Mouse (Mus musculus): Measurements from ENCODE around the gene Eif3k.

Eif3k gene

DNA sequence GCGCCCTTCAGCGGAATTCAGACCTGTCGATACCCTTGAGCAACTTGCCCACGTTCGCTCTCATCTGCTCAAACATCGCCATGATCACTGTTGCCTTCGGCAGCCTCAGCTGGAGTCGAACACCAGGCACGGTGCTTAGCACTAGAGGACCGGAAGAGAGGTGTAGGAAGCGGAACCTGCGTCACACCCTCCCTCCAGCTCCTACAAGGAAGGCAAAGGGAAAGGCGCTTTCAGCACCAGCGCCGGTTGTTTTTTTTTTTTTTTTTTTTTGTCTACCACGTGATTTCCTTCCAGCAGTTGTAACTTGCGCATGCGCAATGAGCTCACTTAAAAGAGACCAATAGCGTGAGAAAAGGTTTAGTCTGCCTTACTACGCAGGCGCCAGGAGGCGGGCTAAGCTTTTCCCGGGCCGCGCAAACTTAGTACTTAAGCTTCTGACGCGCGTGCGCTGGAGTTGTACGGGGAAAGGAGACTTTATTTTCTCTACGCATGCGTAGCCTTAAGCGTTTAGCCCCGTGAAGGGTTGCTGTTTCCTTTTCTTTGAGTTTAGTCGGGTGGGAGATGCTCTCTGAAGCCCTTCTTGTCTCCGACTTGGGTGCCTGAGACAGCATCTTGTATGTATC lies at the start of gene Eif3k, which contains the start of gene Map4k1:
TSS of gene Eif3k (minus strand) at position 214 of the 623 bp plus-strand sequence.
TSS of gene Map4k1 (plus strand) at position 400 of the 623 bp plus-strand sequence.
- DNase-seq (ENCODE audit: low spot score), result peak; percentile 97

DNA sequence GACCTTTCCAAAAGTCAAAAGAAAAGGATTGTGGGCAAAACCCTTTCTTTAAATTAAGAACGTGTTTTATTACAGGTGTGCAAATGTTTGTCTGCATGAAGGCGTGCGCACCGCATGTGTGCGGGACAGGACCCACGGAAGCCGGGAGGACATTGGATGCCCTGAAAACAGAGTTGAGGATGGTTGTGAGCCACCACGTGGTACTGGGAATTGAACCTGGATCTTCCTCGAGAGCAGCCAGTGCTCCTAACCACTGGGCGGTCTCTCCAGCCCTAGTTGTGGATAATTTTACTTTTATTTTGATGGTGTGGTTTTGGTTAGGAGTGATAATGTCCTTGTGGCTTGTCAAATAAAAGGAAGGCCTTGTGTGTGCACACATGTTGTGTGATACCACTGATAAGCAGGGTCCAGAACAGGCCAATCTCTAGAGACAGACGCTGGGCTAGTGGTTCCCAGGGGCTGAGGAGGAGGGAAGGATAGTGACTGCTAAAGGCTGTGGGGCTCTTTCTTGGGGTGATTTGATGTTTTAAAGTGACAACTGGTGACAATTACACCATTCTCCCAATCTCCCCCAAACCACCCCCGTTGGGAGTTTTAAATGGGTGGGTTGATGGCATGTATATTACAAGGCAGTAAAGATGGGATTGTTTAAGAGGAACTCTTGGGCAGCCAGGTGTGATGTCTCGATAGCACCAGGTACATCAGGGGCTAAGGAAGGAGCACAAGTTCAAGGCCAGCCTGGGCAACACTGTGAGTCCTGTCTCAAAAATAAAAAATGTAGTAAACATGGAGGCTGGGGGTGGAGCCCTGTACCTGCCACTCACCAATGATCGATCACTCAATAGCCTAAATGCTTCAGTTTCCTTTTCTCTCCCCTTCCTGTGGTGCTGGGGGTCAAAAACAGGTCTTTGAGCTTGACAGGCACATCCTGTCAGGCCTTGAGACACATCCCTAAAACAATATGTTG lies 48.3 kb upstream of the Eif3k start:
- DNase-seq (ENCODE audit: low spot score), result no peak

DNA sequence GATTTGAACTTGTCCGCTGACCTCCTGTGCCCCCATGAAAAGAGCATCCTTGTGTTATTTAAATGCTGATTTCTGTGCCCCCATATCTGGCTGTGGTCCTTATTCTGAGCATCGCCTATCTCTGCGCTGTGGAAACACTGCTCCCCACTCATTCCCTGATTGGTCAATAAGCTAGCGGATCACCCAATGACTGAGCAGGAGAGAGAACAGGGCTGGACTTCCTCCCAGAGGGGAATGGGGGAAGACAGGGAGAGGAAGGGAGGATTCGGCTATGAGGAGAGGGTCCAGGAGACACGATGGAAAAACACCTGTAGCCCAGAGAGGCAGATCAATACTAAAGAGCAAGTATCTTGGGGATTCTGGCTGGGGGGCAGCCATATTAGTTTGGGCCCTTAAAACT lies 47.1 kb upstream of the Eif3k start:
- DNase-seq (ENCODE audit: low spot score), result no peak

DNA sequence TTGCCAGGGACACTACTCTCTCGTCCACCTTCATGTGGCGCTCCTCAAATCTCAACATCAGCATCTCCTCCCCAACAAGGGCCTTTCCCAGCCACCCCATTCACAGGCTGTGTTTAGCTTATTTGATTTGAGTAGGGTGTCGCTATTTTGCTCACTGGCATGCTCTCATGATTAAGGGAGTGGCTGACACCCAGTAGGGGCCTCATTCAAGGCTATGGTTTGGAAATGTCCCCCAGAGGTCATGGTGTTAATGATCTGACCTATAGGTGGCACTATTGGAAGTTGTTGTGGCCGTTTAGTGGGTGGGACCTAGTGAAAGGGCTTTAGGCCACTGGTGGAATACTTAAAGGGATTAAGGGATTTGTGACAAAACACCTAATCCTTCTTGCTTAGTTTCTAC lies 45.1 kb upstream of the Eif3k start:
- DNase-seq (ENCODE audit: low spot score), result no peak

DNA sequence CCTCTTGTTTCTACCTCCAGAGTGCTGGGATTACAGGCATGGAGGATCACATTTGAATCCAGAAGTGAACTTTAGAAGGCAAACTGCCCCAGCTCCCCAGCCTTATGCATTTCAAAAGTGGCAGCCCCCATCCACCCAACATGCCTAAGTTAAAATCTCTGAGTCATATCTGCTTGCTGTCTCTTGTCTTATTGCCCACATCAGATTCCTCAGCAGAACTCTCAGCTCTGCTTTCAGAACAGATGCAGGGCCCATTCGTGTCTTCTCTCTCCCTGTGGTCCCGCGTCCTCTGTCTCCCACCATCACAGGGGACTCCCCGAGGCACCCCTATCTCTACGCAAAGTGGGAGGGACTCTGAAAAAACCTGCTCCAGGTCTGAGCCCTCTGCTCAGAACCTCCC lies 44.5 kb upstream of the Eif3k start:
- DNase-seq (ENCODE audit: low spot score), result no peak

DNA sequence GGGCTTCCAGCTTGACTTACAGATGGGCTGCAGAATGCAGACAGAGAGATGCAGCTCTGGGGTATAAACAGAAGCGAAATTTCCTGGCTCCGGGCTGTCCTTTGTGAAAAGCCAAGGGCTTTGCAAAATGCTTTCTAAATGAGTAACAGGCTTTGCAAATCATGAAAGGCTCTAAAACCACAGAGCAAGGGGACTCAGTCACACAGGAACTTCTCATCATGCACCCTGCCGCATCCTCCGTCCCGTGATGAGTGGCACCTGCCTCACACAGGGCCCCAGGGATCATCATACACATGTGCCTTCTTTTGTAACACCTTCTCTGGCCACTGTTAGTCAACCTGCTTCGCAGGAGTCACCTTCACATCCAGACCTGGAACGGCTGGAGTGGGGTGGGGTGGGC lies 43.9 kb upstream of the Eif3k start:
- no peak for DNase-seq (ENCODE audit: low spot score)

DNA sequence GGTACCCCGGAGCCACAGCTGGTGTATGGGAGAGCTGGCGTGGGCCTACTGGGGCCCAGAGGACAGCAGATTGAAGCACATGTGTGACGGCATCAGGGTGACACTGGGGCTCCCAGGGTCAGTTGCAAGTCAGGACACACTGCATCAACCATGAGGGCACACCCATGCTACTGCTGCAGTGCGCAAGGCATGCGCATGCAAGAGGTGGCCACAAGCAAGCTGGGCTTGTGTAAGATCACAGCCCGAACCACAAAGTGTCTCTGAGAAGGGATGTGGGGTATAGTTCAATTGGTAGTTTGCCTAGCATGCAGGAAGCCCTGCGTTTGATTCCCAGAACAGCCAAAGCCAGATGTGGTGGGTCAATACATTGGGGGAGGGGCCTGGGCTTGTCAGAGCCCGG lies 41.9 kb upstream of the Eif3k start:
- no peak for DNase-seq (ENCODE audit: low spot score)

DNA sequence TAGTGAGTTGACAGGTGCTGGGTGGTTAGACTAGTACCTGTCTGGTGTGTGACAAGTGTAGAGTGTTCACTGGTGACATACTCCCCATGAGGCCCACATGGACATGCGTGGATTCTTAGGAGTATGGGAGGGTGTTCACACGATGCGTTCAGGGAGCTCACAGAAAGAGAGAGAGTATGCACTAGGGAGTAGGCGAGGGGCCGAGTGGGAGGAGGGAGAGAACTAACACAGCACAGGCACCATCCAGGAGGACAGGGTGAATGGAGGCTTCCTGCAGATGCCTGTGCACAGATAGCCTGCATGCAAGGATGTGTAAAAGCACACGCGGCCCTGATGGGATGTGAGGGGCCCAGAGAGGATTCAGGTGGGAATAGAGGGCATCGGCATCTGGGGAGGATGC lies 40.8 kb upstream of the Eif3k start:
- no peak for DNase-seq (ENCODE audit: low spot score)

DNA sequence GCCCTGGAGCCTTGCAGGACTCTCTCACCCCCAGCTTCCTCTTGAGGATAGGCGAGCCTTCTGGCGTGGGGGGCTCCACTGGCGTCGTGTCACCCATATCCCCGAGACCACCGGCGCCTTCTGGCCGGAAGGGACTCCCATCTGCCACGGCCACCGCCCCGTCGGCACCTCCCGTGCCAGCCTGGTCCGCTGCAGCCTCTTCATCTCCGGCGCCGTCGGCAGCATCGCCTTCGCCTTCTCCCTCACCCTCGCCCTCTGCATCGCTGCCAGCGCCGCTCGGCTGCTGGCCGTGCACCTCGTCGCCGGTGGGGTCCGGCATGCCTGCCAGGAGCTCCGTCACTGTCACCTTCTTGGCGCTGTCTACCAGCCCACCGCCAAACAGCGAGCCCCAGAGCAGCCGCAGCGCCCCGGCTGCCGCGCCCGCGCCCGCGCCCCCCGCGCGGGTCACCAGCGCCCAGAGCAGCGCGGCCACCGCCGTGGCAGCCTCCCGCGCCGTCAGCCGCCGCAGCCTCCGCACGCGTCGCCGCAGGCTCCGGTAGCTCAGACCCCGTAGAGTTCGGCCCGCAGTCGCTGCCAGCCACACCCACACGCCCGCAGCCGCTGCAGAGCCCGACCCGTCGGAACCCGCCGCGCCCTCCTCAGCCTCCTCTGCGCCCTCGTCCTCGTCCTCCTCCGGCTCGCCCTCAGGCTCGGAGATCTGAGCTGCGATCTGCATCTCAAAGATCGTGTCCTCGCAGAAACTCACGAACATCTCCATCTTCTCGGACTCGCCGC lies 38.0 kb upstream of the Eif3k start:
- DNase-seq (ENCODE audit: low spot score), result no peak

DNA sequence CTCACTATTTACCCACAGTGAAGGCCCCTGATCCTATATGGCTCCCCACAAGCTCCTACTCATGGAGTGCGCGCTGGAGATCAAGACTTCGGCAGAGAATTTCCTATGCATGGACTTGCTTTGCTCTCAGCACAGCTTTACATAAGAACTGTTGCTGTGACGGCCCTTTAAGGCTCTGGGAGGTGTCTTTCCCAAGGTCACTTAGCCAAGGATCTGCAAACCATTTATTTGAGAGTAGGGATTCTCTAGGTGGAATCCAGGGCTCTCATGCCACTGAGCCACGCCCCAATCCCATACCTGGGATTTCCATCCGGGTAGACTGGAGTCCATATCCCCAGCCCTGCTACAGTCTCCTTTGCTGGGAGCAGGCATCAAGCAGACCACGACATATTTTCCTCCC lies 35.6 kb upstream of the Eif3k start:
- no peak for DNase-seq (ENCODE audit: low spot score)

DNA sequence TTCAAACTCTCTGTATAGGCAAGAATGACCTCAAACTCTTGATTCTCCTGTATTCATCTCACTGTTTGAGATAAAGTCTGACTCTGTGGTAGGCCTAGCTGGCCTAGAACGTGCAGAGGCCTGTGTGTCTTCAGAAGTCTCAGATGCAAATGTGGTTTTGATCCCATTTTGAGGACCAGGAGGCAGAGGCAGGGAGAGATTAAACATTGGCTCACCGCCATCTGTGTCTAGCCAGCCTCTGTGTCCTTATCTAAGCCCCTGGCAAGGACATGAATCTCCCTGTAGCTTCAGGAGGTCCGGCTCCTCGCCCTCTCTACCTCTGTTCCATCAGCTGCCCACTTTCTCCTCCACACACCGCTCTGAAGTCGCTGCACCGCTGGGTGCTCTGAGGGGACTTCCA lies 34.8 kb upstream of the Eif3k start:
- no peak for DNase-seq (ENCODE audit: low spot score)

DNA sequence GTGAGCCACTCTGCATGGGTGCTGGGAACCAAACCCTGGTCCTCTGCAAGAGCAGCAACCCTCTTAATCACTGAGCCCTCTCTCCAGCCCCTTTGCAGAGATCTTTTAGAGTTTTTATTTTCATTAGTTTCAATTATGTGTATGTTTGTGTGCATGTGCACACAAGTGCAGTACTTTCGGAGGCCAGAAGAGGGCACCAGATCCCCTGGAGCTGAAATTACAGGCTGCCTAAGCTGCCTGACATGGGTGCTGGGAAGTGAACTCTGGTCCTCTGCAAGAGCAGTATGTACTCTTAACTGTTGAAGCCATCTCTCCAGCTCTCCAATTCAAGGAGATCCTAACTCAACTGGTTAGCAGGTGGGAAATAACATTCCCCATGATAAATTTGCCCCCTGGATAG lies 33.3 kb upstream of the Eif3k start:
- no peak for DNase-seq (ENCODE audit: low spot score)

DNA sequence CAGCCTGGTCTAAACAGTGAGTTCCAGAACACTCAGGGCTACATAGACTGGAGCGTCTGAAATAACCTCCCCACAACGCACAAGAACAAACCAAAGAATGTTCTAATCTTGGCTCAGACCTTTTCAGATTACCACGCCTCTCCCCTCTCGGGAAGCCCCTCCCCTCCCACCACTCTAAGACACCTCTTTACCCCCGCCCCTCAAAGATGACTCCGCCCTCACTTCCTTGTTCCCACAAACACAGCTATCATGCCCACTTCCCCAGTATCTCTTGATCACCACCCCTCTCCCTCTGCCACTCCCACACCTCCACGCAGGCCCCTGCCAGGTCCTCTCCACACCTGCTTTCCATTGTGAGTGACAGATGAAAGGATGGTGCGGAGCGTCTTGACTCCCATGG lies 27.1 kb upstream of the Eif3k start:
- DNase-seq (ENCODE audit: low spot score), result no peak

DNA sequence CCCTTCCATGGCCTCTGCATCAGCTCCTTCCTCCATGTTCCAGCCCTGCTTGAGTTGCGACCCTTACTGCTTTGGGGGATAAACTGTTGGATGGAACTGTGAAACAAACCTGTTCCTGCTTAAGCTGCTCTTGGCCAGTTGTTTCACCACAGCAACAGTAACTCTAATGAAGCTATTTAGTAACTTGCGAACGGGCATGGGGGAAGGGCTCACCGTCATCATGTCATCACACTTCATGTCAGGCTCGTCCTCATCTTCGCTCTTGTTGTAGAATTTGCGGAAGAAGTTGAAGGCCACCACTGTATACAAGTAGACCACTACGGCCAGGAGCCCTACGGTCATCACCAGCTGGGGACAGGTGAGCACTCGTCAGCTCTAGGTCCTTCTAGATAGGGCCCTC lies 26.5 kb upstream of the Eif3k start:
- no peak for DNase-seq (ENCODE audit: low spot score)

DNA sequence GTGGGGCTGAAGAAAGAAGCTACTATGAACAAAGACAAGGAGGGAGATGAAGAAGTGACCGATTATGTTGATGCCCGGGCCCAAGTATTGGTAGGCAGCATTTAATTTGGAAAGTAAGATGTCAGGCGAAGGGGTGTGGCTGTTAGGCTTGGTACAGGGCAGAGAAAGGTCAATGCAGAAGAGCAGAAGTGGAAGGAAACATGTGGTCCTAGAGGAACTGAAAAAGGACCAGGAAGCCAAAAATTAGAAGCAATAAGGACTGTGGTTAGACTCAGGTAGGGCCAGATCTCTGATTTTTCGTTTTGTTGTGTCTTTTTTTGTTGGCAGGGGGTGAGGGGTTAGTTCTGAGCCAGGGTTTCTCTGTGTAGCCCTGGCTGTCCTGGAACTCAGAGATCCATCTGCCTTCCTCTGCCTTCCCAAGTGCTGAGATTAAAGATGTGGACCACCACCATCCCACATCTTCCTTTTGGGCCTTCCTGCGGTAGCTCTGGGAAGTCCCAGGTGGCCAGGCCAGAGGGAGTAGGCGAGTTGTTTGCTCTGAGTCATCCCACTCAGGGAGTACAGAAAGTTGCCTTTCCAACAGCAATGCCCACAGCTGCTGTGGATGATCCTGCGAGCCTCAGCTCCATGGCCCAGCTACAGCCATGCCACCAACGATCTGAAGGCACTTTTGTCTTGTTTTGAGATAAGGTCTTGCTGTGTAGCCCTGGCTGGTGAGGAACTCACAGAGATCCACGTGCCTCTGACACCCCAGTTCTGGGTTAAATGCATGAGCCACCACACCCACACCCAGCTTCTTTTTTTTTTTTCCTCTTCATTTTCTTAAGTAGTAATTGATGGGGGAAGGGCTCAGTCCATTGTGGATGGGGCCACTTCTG lies 25.8 kb upstream of the Eif3k start:
- no peak for DNase-seq (ENCODE audit: low spot score)

DNA sequence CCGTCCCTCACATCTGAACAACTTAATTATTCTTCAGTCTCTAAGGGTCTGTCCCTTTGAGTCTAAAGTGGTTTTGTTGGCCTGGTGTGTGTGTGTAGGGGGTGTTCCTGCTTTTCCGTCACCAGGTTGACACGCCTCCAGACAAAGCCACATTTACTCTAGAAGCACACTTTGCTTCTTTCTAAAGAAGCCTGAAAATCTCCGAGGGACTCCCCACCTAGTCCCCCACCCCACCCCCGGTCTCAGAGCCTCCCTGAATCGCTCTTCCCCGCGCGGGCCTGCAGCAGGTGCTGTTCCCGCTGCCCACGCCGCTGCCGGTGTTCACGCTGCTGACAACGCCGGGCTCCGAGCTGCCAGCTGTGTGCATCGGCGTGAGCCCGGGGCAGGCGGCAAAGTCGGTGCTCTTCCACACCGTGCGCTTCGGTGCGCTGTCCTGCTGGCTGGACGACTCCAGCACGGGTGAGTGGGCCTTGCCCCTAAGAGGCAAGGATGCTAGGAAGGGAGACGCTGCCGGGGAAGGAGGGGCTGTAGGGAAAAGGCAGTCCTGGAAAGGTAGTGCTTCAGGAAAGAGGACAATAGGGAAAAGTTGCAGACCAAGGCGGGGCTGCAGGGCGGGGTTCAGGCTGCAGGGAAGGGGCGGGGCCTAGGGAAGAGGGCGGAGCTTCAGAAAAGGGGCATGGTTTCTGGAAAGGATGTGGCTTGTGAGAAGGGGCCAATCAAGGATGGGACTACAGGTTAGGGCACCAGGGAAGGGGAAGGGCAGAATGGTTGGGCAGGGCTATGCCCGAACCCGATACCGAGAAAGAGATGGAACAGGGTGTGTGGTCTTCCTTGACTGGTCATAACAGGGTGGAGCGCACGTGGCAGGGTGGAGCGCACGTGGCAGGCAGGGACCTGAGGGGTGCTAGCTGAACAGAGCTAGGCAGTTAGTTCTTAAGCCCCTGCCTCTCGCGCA lies 19.3 kb upstream of the Eif3k start:
- DNase-seq (ENCODE audit: low spot score), result peak; percentile 77

DNA sequence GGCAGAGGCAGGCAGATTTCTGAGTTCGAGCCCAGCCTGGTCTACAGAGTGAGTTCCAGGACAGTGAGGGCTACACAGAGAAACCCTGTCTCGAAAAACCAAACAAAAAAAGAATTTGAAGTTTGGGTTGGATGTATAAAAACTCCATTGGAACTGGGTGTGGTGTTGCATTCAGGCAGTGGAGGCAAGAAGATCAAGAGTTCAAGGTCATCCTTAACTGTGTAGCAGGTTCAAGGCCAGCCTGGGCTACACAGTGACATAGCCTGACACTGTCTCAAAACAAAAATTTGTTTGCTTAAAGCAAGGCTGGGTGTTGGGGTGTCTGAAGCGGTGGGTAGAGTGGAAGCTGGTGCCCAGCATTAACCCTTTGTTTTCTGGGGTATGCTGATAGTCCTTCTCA lies 11.7 kb upstream of the Eif3k start:
- no peak for DNase-seq (ENCODE audit: low spot score)

DNA sequence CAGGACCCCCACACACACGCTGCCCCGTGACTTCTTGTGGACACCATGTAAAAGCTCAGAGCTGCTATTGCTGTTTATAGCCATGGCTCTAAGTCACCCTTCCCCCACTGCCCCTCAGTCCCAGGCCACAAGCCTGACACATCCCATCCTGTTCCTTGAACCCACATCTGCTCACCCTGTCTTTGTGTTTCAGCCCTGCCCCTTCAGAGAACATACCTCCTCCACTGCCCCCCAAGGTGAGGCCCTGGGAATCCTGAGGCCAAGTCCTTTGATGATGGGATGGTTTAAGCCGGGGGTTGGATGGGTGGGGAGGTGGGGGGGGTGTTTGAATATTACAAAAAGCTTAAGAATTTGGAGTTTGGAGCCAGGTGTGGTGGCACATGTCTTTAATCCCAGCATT lies 11.3 kb upstream of the Eif3k start:
- no peak for DNase-seq (ENCODE audit: low spot score)

DNA sequence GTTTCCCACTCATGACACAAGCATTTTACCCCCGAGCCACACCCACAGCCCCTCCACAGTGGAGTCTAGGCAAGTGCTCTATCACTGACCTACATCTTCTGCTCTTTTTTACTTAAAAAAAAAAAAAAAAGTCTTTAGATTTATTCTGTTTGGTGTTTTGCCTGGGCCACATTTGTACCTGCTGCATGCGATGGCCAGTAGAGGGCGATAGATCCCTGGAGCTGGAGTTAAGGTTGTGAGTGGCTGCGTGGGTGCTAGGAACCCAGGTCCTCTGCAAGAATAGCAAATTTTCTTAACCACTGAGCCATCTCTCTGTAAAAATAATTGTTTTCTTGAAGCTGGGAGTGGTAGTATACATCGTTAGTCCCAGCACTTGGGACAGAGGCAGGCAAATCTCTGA lies 10.0 kb upstream of the Eif3k start:
- no peak for DNase-seq (ENCODE audit: low spot score)

DNA sequence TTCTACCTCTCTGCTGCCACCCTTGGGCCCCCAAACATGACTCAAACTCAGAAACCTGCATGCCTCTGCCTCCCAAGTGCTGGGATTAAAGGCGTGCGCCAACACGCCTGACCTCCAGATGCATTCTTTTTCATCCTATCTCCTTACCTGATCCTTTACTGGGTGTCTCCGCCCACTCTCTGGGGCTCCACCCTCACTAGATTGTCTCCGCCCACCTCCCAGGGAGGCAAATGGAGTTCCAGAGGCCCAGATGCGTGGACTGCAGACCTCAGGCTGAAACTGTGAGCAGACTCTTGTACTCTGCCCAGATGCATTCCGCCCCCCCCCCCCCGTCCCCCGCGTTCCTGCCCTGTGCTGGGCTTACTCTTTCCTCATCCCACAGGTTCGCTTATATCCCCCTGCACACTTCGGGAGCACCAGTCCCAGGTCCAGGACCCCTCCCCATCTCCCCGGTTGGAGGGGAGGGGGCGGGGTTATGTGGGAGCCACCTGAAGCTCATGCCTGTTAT lies 9.2 kb upstream of the Eif3k start:
- DNase-seq (ENCODE audit: low spot score), result no peak
